Mouse (Mus musculus): ENCODE data around the gene Fam49a.

The Fam49a gene

DNA sequence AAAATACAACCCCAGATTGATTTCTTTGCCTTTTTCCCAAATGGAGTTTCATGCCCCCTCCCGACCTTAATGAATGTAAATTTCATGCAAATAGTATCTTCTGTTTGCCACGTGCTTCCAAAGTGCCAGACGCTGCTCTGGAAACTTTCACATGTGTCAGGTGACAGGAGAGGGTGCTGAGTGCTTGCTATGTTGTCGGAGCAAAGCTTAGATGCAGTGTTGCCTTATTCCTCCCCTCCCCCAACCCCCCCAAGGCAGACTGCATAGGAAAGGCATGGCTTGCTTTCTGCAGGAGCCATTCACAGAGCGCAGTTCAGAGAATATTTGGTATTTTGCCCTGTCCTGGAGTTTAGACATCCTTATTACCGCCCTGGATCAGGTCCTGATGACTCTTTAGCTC, 12.2 kb downstream of the Fam49a start:
- DNase-seq, result no peak

DNA sequence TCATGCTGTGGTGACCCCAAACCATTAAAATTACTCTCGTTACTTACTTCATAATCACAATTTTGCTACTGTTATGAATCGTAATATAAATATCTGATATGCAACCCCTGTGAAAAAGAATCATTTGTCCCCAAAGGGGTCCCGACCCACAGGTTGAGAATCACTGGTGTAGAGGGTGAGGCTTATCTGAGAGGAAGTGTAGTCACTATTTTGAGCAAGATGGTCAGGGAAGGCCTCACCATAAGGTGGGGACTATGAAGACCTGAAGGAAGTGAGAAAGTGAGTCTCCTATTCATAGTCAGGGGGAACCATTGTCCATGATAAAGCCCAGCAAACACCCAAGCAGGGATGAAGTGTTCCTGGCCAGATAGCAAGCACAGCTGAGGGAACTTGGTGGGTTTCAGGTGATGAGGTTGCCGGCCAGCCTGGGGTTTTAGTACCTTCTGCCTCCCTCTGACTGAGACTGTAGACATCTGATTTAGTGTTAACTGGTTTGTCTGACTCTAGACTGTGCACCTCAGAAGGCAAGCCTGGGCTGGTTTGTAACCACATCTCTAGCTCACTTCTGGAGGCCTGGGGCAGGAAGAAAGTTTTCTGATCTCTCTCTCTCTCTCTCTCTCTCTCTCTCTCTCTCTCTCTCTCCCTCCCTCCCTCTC, 13.3 kb downstream of the Fam49a start:
- no peak for DNase-seq

DNA sequence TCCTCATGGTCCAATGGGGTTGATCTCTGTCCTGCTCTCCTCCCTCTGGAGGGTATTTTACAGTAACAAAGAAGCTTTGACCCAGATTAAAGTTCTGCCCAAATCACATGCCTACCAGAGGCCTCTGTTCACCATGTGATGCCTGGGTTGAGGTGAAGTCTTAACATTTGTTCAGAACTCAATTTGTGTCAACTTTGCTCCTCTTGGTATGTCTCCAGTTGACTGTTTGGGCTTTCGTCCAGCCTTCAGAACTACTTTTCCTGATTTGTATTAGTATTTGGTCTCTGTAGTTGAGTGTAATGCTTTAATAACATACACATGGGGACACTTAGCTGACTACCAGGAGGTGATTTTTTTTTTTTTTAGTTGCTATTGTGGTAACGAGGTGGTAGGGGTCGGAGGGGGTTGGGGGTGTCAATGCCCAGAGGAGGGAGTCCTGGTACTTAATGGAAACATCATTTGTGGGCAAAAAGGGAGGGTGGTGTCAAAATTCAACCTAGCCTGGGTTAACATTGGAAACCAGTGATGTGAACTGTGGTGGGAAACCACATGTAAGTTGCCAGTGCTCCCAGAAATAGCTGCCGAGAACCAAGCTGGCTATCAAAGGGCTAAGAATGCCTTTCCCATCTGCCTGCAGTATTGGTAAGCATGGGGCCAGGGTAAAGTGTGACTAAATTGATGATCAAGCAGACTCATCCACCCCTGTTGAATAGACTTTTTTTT, 16.0 kb downstream of the Fam49a start:
- DNase-seq, result no peak

DNA sequence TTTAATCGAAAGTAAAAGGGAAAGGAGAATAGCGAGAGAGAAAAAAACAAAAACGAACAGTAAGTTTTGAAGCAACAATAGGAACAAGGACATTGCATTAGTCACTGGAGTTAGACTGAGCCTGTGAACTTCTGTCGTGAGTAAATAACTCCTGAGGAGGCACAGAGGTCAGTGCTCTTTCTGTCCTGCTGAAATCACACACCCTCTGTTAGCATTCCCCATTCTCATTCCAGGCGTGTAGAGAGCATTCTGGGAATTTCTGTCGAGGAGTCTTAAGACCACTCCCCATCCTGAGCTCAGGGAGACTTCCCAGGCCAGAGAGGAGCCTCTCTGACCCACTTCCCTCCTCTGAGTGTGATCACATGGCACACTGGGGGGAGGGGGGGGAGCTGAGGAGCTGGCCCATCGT, 16.5 kb downstream of the Fam49a start:
- DNase-seq, result no peak

DNA sequence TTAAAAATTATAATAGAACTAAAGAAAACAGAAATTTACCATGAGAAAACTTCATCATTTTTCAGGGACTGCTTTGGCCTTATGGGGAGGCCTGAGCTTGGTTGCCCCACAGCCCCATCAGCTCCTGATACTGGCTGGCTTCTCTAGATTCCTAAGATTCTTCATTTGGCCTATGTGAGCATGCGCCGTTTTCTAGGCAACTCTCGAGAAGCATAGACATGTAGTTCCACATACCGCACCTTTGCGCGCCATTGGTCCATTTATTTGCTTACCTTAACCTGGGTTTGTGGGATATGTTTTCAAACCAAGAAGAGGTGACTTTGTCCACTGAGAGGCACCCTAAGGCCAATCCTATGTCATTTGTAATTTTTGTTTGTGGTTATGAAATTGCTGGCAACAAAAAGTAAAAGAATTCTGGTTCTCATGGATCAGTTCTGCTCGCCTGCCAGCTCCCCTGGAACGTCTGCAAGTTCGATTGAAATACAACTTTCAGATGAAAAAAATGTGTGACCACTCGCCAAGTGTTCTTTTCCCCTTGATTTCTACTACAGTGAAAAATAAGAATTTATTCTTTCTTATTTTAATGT, 21.9 kb downstream of the Fam49a start:
- no peak for DNase-seq

DNA sequence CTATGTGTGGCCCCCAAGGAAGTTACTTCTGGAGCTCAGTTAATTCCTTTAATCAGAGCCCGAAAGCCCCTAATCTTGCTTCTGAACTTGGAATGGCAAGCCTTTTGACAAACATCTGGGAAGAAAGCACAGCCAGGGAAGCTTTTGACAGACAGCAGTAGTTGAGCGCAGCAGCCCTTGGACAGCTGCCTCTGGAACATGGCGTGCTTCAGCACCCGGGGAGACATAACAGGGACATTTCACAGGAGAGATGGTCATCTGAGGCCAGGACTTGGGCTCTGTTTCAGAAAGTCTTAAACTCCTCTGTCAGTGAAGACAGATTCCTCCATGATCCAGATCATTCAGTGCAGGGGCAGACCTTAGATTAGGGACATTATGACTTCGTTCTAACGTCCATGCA, 22.6 kb downstream of the Fam49a start:
- no peak for DNase-seq

DNA sequence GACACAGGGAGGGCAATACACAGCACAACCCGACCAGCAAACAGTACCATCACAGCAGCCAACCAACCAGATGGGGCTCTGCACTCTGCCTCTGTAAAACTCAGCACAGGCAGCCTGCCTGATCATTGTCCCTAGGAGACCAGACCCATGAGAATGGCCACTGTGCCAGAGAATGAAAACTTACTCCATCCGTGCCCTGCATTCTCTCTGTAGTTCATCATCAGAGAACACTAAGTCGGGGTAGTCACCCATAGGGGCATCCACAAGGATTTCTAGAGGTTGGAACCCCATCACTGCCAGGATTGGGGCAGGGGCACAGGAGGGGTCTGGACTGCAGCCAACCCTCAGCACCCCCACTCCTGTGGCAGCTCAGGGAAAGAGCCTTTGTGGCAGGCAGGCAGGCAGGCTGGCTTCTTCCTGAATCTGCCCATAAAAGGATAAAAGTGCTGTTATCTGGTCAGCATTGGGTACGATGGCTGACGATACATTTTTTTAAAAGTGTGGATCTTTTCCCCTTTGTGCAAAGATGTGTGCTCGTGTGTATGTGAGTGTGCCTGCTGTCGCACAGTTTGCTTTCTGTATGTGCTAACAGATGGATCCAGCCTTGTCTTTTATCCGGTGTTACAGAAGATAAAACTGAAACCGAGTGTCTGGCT, 25.3 kb downstream of the Fam49a start:
- DNase-seq, result peak; percentile 24

DNA sequence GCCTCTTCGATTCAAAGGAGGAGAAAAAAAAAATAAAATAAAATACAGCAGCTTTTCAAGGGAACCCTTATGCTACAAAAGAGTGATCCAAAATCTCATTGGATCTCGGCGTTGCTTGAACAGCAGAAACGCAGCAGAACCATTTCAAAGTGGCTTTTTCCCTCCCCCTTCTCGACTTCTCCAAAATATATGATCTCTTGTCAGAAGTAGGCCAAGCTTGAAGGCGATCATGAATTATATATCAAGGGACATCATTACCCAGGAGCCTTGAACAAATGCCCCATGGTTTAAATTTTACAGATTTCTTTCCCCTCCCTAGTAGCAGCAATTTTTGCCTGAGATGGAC, 25.8 kb downstream of the Fam49a start:
- no peak for DNase-seq

DNA sequence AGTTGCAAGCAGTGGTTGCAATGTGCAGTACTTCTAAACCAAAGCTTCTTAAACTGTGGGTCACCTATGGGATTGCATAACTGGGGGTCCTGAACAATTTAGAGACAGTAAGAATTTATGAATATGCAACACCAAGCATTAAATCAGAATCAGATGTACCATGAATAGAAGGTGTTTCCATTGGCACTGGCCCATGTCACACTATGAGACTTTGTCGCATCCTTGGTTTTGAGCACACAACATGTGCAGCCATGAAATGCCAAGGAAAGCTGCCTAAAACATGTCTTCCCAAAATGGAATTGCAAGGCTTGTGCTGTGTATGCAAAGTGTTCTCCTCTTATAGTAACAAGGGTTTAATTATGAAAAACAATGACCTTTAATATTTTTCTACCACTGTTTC, 26.6 kb downstream of the Fam49a start:
- DNase-seq, result no peak

DNA sequence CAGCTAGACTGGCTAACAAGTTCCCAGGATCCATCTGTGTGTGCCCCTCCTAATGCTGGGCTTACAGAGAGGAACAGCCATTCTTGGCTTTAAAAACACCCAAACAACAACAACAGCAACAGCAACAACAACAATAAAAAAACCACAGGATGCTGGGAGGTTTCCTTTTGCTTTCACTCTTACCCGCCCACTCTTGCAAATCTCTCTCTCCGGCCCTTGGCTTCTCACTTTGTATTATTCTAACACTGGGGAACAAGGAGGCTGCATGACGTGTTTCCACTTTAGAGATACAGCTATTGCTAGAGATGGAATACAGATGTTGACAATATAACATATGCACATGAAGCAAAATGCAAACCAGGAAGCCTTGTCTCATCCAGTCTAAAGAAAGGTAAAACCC, 27.7 kb downstream of the Fam49a start:
- DNase-seq, result no peak

DNA sequence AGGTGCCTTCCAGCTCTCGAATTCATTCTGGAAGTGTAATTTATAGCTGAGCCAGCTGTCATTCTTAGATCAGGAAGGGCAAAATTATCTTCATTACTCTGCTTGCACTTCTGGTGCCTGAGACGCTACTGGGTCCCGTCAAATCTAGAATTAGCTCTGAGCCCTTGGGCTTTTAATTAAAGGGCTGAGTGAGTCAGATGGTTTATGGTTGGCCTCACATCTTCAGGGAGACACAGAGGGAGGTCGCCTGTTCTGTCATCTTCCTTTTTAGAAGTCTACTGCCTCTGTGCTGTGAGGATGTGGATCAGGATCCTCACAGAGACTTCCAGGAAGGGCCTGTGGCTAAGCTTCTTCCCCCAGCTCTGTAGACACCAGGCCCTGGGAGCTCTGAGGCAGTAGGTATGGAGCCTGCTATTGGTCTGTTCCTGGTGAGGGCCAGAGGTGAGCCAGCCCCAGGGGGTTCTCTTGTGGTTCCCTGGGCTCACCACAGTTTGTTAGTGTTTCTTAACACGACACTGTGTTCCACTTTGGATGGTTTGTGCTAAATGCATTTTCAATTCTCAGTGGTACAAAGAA, 30.2 kb downstream of the Fam49a start:
- DNase-seq, result no peak

DNA sequence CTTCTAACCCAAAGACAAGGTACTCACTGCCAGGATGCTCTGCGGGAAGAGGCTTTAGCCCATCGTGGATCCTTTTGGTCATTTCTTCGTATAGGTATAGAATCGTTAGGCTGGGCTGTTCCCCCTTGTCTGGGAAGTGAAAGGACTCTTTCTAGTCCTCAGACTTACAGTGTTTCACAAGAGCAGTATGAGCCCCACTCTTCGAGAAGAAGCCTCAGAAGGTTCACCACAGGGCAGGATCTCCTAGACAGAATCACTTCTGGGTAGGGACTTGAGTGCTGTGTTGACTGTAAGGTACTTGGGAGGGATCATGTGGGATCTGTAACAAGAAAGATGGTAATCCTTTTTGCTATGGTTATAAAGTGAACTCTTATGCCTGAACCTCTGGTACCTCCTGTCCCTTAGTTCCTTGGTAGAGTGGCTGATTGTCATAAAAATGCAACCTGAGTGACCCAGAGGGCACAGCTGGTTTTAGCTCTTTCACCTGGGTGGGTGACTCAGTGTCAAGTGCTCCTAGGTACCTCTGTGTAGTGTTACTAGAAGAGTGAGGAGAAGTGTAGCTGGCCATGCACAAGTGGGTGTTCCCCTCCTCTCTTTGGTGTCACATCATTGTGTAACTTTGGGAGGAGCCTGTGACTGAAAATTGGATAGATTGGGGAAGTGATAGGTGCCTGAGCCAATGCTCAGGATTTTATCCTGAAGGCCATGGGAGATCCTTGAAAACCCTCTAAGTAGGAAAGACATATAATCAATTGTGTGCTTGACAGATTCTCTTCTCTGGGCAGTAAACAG, 32.6 kb downstream of the Fam49a start:
- no peak for DNase-seq

DNA sequence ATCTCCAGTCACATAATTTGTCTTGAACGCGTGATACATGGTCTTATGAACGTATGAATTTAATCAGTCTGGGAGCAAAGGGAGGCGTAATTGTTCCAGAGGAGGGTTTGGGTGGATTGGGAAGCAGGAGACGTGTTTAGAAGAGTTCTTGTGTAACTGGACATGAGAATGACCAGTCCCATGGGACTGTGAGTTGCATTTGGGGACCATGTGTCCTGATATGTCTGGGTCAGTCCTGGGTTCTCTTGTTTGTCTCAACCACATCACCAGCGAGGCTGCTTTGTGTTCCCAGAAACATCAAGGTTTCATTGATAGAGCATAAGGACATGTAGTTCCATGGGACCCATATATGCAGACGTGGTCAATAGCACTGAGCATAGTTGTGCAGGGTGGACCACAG, 36.5 kb downstream of the Fam49a start:
- no peak for DNase-seq

DNA sequence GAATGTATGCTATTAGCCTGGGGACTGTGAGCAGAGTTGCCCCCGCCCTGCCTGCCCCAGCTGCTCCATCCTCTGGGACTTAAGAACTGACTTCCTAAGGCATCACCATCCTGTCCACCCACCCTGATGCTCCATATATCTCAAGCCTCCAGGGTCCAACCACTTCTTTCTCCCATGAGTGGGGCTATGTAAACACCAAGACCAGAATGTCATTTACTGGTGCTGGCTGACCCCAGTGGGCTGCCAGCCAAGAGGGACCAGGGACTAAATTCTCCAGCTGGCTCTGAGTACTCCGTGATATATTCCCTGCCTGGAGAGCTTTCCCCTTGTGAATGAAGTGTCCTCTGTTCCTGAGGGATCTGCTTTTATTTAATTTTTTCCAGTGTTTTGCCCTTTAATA, 37.4 kb downstream of the Fam49a start:
- no peak for DNase-seq

DNA sequence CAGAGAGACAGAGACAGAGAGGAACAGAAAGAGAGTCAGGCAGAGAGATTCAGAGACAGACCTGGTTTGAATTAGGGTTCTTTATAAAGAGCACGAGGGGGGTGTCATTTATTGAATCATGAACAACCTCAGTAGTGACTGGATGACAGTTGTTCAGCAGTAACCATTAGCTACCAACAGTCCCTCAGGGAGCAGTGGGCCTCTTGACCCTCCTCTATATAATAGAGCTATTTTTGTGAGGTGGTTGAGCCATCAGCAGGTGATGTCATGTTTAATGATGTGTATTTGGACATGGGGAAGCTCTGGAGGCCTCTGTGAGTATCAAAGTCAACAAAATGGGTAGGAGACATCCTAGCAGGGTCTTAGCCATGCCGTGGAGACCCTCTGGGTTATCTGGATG, 39.2 kb downstream of the Fam49a start:
- DNase-seq, result no peak

DNA sequence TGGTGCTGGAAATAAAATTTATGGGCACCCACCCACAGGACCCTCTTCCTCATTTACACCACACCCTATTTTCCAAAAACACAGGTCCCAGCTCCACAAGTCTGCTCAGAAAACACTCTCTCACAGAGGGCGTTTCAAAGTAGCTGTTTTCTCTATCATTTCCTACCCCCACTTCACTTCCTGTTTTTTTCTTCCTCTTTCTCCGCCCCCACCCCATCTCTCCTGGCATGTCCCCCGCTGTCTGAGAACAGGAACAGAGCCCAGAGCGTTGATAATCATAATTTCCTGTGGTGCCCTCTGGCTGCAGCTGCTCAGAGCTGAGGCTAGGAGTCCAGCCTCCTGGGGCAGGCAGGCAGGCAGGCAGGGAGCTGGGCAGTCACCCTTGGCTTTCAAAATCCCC, 39.9 kb downstream of the Fam49a start:
- no peak for DNase-seq

DNA sequence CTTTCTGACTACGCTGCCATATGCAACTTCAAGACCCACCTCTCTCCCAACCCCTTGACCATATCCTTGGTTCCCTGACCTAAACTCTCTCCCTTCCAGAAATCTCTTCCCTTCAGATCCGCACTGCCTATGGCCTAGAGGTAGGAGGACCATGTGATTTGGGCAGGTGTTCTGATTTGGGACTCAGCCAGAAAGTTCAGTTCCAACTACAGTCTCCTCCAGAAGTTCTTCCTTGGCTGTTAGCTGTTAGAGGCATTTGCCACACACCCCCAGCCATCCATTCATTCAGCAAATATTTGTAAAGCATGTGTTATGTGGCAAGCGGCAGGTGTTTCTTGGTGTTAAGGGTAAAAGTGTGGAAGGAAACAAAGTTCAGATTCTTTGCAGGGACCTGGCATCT, 44.3 kb downstream of the Fam49a start:
- no peak for DNase-seq

DNA sequence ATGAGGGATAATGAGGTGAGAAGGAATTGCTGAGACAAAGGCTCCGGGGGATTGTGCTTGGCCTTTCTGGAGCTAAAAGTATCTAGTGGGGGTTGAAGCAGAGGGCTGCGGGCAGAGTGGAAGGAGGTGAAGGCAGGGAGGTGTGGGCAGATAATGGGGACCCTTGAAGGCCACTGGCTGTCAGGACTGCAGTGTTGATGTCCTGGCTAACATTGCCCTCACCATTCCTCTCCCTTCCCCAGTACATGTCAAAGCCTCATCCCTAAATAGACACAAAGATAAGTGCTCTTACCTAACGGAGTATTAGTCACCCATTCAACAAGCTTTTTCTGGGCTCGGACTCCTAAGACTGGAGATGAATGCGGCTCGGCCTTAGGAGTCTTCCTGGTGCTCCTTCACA, 44.9 kb downstream of the Fam49a start:
- no peak for DNase-seq

DNA sequence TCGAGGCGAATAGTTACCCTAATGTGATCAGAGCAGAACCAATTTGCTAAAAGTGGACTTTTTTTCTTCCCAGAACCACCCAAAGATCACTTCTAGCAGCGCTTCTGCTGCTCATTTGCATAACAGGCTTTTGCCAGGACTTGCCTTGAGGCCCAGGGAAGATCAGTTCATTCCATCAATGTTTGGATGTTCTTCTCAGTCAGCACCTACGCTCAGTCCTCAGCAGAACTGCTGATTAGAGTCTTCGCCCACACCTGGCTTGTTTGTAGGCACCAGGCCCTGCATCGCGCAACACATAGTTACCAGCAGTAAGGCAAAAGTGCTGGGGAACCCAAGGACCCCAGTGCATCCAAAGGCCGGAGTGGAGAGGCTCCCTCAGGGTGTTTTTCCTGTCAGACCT, 45.3 kb downstream of the Fam49a start:
- DNase-seq, result no peak

DNA sequence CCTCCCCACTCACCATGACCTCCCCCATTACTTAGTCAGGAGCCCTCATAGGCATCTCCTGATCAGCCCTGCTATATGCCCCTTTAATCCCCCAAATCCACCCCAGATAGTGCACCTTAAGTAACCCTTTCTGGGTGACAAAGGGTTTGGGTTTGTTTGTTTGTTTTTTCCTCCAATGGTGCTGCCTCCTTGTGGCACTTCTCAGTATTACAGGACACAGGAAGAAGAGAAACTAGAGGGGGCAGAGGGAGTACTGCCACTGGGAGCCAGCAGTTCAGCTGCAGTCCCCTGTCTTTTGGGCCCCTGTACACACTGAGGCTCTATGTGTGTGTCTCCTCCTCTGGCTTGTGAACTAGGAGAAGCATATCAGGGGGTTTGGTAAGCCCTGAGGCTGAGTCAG, 51.5 kb downstream of the Fam49a start:
- DNase-seq, result no peak

DNA sequence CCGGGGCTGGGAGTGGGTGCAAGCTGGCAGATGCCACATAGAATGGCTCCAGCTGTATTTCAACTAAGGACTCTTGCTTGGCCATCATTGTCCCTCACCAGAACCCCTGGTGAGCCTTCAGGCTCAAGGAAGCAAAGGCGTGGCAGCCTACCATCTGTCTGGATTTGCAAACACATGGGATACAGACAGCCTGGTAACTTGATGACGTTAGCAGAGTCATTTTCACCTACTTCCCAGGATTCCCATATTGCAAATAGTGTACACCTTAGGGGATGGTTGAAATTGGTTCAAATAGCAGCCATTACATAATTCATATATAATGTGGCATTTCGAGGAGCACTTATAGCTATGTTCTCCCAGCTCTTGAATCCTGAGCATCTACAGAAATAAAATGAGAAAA, 52.0 kb downstream of the Fam49a start:
- DNase-seq, result no peak

DNA sequence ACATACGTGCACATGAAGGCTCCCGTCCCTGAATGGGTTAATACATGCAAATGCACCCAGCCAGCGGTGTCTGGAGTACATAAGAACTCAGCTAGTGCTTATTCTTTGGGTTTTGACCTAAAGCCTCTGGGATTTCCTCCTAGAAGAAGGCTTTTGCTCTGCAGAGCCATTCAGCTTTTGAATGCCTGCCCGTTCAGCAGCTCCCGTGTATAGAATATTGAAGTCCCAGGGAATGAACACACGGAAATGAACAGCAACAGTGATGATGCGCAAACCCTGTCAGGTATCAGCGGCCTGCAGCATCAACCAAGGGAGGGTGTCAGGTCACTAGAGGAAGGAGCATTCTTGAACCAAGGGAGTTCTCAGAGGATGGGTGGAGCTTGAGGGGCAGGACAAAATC, 52.4 kb downstream of the Fam49a start:
- no peak for DNase-seq

DNA sequence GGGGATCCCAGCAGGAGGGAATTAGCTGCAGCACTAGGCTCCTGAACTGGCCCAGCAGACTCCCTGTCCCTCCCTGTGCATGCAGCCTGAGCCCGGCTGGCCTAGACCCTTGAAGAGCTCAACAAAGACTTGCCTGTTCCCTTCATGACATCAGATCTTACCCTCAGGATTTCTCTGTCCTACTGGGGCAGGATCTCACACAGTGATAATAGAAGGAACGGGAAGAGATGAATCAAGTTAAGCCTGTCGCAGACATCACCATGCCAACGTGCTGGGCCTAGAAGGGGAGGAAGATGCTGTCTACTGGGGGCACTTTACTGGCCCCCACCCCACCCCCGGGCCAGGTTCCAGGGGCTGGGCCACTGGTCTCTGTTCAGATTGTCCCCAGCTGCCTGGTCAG, 53.1 kb downstream of the Fam49a start:
- DNase-seq, result no peak
